Mouse (Mus musculus): ENCODE measurements around the gene 3830403N18Rik.
"Not testable (repeated sequence)": the region's sequence is repeated elsewhere in the genome, so short reads cannot be mapped to it uniquely, and the experiment has no call there.

The 3830403N18Rik gene

GRCm38 (mm10) chrX:56136336-56136909 lies at the start of gene 3830403N18Rik:
Gene 3830403N18Rik (plus strand): TSS chrX:56136572.
- not testable (repeated sequence) for DNase-seq

- no peak for DNase-seq
Measured at GRCm38 (mm10) chrX:56151396-56151795, 15.0 kb downstream of the 3830403N18Rik start.

GRCm38 (mm10) chrX:56186449-56186848 lies 50.1 kb downstream of the 3830403N18Rik start:
- not testable (repeated sequence) for DNase-seq
